Mouse (Mus musculus) urinary bladder, postnatal 14 days (tissue): Measurements from ENCODE around the gene Klf16.
"Not testable (repeated sequence)": the region's sequence is repeated elsewhere in the genome, so short reads cannot be mapped to it uniquely, and the experiment has no call there.

Experiments used
- DNase-seq: peaks from one replicate; pipeline ENCODE4 v3.0.0; 2021; ENCODE audit warnings: low spot score

The Klf16 gene

DNA sequence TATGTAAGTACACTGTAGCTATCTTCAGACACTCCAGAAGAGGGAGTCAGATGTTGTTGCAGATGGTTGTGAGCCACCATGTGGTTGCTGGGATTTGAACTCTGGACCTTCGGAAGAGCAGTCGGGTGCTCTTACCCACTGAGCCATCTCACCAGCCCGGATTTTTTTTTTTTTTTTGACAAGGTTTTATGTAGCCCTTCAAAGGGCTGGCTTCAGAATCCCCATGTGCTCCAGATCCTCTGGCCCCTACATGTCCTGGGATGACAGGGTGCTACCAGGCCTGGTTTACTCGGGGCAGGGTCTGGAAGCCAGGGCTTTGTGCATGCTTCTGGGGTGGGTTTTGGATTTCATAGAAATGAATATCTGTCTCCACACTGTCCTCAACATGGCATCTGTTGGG, 28.6 kb upstream of the Klf16 start, which contains the start of gene Gm49322:
TSS of gene Gm49322 (plus strand) at position 301 of the 400 bp plus-strand sequence.
- not testable (repeated sequence) for DNase-seq

DNA sequence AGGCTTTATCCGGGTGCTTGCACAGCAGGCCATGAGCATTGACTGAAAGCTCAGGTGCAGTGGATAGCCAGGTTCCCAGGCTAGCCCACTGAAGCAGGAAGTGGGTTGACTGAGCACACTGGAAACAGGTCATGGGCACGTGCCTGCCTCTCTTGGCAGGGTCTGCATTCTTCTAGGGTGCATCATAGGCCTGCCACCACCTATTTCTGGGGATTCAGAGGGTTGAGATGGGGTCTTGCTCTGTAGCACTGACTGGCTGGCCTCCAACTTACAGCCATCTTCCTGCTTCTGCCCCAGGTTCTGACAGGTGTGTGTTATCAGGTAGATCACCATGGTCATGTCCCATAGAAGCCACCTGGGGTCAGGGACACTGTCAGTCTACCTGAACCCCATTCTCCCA, 27.9 kb upstream of the Klf16 start:
- DNase-seq = no peak

DNA sequence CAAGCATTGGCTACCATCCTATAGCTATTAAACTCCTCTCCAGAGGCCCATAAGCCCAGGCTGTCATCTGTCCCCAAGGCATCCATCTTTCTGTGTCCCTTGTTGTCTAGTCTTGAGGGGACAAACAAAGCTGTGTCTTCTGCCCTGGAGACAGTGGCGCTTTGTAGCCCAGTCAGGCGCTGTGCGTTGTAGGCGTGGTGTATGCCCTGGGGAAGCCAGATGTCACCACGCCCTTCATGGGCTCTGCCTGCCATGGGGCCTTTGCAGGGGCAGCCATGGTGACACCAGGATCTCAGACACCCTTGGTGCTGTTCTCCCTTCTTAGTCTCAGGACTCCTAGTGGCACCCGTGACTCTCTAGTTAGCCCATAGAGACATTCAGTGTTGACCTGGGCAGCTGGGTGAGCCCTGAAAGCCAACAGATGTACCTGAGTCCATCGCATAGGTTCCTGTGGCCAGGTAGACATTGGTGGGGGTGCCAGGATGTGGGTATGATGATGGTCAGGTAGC, 26.9 kb upstream of the Klf16 start:
- no peak for DNase-seq

DNA sequence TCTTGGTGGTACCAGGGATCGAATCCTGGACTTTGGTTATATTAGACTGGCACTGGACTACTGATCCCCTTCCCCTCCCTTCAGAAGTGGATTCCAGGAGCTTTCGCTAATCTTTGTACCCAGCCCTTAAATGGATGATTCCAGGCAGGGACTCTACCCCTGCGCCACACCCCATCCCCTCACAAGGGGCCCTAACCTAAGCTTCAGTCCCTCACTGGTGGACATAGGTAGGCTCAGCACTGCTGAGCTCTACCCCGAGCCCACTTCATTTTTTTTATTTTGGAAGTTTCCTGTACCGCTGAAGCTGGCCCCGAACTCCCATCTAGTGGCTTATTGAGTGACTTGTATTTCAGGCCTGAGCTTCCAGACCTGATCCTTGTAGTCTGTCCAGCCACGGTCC, 26.2 kb upstream of the Klf16 start:
- no peak for DNase-seq

DNA sequence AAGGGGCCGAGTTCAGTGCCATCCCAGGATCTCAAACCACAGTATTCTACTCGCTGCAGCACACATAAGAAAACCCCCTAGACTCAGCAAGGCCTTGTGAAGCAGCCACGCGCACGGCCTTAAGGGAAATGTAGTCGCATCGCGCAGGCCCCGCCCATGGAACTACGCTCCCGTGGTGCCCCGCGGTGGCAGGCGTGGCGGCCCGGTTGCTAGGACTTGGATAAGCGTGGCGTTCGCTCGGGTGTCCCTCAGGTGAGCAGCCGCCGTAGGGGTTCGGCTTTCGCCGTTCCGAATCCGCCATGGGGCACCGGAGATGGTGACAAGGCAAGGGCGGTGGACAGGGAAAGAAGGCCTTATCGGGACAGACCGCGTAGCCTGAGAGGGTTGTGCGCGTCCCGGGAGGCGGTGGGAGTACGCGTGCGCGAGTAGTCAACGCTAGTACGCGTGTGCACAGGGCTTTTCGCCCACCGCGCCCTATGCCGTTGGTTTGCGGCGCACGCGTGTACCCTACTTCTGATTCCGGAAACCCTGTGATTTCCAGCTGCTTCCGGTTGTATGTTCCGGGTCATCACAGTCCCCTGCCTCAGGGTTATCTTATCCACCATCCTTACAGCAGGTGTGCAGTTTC, 25.7 kb upstream of the Klf16 start, which contains the start of the genes Scamp4 and Adat3:
TSS of gene Scamp4 (plus strand) at position 175 of the 628 bp plus-strand sequence.
TSS of gene Adat3 (plus strand) at position 183 of the 628 bp plus-strand sequence.
- DNase-seq = peak; percentile 94

DNA sequence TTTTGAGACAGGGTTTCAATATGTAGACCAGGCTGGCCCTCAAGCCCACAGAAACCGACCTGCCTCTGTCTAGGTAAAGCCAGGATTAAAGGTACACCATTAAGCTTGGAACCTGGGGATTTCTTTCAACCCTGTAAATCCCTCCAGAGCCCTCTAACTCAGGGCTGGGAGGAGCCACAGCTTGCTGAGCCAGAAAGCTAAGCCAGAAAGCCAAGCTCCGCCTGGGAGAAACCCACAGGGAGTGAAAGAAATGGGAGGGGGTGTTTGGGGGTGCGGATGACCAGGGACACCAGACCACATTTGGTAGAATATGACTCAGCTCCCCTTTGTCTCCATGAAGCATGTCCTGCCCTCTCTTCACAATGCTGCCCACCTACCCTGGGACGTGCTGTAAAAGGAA, 19.2 kb upstream of the Klf16 start:
- no peak for DNase-seq

DNA sequence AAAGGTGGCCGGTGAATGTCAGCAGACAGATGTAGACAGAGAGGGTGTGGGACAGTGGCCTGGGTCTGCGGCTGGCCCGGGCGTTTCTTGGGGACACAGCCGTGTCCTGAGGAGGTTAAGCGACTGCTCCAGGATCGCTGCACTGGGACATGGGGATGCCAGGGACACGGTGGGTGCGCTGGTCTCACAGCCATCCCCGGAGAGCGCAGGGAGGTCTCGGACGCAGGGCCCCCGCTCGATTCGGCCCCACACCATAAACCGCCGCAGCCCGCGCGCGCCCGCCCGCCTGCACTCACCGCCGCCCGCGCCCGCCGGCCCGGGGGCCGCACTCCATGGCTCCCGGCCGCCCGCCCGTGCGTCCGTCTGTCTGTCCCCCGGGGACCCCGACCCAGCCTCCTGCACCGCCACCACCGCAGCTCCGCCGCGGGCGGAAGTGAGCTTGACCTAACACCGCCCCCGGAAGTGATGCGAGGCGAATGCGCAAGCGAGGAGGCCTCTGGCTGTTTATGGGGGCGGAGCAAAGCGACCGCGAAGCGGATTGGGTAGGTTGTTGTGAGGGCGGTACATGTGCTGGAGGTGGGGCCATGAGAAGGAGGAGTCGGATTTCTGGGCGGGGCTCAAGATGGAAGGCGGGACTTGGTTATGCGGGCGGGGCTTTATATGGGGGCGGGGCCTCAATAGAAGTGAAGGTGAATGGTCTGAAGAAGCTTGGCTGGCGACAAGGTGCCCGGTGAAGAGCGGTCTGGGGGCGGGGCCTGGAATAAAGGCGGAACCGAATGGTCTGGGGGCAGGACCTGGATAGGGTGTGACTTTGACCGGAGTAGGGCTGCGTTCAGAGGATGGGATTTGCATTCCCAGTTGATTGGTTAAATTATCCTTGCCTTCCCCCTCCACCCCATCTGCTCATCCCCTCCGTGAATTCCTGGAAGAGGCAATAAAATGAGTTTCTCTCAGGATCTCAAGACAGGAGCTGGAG, 13.0 kb upstream of the Klf16 start, which contains the start of gene Abhd17a:
TSS of gene Abhd17a (minus strand) at position 463 of the 976 bp plus-strand sequence.
- peak; percentile 97 for DNase-seq

DNA sequence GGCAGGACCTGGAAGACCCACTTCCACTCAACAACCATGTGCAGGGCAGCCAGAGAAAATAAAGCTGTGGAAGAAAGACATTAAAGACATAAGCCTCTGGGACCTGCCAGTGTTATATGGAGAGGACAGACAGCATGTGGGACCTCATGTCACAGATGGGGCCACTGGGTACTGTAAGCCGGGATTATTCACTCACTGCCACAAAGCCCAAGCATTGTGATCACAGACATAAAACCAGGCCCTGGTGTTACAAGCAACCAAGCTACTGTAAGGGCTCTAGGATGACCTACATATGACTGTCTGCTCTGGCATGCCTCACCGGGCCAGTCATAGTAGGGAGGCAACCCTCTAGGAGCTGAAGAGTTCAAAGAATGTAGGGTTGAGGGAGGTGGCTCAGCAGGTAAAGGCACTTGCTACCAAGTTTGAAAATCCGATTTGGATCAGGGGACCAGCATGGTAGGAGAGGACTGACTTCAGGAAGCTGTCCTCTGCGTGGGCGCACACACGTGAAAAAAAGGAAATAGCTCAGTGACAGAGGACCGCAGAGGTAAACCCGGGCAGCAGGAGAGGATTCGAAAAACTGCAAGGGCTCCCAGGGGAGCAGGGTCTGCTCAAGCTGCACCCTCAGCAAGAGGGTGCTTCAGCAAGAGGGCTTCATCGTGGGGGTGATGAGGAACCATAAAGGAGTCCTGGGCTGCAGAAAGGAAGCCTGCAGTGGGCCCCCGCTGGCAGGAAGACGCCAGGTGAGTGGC, 12.2 kb upstream of the Klf16 start:
- no peak for DNase-seq

DNA sequence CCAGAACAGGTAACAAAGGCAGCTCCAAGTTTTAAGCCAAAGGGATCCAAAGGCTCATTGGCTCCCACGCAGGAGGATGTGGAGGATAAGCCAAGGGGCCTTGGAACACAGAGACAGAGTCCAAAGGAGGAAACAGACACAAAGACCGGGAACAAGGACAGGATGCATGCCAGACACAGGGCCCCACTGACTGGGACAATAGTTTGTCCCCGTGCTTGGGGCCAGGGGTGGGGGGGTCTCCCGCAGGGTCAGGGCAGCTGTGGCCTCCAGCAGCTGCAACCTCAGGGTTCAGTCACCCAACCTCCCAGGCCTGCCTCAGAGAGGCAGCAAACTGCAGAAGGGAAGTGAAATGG, 10.2 kb upstream of the Klf16 start:
- no peak for DNase-seq

DNA sequence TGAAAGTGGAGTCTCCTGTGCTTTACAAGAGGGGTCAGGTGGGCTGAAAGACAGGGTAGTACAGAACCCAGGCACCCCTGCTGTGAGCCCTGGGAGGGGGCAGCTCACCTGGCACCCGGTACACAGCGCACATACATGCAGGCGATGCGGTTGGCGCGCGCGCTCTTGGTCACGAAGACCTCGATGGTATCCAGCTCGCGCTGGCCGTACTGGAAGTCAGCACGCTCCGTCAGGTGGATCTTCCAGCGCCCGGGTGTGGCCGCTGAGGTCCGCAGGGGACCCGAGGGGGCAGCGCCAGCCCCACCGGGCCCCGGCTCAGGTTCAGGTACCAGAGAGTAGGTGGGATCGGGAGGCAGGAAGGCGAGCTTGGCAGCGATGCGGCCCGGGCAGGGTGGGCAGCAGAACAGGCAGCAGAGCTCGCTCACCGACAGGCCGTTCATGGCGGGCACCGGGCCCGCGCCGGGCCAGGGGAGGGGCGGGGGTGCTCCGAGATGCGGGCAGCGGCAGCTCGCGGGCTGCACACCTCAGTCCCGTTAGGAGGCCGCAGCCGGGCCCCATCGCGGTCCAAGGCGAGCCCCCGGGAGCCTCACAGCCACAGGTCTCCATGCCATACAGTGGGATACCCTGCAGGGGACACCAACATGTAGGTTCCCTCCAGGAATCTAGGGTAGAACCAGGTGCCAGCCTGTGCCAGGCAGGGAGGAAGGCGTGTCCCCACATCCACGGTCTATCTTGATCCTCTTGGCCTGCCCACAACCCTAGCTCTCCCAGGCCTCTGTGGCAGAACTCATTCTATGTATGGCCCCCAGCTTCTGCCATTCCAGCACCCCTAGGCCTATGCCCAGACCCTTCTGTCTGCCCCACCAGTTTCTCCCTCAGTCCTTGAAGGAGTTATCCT, 9.5 kb upstream of the Klf16 start:
- DNase-seq = no peak

DNA sequence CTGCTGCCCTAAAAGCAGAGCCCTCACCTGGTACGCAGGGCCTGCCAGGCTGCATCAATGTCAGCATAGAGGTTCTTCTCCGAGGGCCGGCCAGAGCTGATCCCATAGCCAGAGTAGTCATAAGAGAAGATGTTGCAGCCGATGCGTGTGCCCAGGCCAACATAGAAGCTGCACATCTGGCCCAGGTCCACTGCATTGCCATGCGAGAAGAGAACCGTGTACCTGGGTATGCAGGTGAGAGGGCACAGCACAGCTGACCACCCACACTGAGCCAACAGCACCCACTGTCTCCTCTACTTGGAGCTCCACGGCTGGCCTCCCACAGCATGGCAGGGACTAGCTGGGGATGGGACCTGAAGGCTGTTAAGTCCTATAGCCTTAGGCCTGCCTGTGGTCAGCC, 8.5 kb upstream of the Klf16 start:
- DNase-seq = no peak

DNA sequence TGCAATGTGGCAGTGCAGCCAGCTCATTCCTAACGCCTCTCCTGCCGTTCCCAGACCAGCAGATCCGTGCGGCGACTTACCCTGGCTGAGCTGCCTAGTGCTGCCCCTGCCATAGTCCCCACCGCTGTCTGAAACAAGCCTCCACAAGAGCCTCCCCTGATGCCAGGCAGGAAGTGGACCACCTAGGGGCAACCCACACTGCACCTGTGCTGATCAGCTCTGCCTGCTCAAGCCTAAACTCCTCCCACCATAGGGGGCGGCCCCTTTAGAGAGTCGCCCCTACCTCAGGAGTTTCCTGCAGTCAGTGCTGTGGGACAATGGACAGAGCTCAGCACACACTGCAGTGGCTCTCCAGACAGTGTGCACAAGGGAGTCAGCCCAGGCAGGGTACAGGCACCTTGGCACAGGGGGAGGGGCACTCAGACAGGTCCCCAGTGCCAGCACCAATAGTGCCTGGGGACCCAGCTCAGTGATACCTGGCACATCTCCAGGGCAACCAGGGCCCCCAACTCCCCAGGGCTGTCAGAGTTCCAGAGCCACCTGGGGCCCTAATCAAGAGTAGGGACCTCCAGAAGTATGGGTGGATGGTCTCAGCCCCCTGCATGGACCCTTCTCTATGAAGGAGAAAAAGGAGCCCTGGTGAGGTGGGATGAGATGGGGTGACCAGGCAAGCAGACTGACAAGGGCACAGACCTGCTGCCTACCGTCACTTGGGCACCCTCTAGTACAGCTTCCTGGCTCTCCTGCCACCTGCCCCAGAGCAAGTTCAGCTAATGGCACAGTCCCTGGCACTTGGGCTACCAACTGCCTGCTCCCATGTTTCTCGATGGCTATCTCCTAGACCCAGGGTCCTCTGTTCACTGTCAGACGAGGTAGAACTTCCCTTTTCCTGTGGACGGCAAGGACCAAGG, 7.8 kb upstream of the Klf16 start:
- no peak for DNase-seq

DNA sequence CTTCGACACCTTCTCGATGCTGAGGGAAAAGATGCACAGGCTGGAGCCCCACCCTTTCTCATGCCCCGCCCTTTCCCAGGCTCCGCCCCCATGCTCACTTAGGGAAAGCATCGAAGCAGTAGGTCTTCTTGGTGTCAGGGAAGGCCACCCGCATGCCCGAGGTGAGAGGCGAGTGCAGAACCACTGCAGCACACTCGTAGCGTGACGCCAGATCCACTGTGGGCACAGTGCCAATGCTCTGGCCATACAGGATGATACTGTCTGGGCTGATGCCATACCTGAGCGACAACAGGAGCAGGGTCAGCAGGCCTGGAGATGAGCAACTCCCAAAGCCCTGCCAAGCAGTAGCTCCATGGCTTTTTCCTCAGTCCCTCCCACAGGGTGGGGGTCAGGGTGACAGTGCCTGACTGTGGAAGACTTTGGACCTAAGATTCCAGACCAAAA, 6.9 kb upstream of the Klf16 start:
- DNase-seq = no peak

DNA sequence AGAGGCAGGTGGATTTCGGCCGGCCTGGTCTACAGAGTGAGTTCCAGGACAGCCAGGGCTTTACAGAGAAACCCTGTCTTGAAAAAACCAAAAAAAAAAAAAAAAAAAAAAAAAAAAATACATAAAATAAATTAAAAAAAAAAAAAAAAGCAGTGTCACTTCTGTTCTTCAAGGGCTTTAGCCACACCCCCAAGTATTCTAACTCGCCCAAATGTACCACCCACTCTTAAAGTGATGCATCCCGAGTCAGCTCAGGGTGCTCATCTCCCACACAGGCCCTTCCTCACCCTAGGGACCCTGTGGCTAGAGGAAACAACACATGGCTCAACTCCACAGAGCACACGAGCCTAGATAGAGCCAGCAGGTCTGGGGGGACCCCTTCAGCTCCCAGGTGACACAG, 5.9 kb upstream of the Klf16 start:
- no peak for DNase-seq

DNA sequence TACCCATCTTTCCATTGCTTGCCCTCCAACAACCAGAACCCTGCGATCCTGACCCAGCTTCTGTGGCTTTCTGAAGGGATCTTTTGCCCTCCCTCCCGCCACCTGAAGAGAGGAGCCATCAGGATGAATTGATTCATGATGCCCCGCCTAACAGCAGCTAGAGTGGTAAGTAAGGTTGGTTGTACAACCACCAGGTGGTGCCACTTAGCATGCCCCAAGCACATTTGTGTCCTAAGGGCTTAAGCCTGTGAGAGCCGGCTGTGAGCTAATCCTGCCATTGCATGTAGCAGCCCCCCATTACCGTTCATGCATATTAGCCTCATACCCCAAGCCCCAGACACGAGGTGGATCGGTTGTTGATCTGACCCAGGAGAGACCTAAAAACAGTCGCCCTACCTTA, 1.8 kb upstream of the Klf16 start:
- DNase-seq = peak; percentile 67

DNA sequence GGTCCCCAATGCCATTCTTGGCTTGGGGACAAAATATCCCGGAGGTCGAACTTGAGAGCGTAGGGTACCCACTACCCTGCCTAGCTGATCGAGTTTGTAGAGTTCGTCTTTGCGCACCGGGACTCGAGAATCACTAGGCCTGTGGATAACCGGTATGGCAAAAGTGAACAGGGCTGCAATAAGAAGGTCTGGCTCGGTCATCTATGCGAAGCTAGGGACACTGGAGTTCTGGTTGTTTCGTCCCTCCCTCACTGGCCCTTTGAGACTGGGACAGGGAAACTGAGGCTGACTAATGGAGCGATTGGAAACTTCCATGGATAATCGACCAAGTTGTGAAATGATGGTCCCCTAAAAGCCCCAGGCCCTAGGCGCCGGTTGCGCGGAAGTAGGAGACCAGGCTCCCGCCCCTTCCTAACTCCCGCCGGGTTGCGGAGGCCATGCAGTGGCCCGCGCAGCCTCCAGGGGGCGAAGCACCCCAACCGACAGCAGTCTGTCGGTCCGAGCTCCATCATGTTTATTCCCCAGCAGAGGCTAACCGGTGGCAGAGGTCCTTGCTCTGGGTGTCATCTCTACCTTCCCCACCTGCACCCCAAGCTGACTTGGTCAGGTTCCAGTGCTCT, 1.1 kb upstream of the Klf16 start:
- peak; percentile 87 for DNase-seq

DNA sequence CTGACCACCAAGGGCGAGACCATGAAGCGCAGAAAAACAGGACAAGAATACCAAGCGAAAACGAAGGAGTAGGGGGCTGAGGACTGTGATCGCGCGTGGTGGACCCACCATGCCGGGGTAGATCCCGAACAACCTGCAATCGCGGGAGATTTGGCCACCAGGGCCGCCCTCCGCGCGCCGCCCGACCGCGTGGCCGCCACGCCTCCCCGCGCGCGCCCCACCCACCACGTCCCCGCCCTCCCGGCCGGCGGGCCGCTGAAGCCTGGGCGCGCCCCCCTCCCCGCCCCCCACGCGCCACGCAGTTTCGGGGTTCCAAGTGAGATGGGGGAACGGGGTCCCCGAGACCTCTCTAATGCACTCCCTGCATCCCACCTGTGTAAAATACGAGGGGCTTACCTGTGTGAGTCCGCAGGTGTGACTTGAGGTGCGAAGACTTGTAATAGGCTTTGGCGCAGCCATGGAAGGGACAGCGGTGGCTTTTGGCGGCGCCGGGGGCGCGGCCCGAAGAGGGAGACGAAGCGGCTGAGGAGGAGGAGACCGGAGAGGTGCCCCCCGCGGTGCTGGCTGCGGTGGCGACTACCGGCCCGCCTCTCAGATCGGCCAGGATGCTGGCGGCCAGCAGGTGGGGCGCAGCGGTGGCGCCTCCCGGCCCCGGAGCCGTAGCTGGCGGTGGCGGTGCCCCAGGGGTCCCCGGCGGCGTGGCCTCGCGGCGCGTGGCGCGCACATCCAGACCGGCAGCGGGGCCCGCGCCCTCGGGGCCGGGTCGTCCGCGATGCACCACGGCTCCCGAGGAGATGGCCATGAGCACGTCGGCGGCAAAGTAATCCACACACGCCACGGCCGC, 548 bp downstream of the Klf16 start:
- DNase-seq = peak; percentile 65

DNA sequence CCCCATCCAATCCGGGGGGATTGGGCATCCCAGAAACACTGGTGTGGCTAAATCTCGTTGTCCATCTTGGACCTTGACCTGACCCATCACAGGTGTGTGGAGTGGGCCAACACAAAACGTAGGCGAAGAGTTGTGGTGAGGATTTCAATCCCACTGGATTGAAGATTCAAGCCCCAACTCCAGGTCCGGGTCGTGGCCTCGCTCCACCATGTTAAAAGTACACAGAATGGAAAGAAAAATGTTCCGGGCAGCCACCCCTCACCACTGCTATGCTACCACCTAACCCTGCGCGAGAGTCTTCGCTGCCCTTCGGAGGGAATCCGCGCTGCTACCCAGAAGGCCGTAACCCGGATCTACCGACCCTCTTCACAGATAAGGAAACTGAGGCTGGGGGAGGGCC, 1.2 kb downstream of the Klf16 start:
- no peak for DNase-seq

DNA sequence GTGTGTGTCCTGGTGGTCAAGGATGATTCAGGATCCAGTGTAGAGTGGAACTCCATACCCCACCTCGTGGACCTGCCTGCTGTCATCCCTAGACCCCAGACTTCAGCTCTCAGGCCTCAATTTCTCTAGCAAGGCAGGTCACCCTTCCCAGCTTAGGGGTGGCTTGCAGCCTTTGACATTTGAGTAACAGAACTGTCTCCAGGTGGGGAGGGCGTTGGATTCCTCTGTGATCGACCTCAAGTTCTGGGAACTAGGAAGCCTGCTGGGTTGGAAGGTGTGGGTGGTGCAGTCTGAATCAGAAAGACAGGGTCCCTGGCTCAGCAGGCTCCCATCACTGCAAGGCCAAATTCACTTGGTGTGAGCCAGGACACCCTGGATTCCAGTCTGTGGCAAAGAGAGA, 2.2 kb downstream of the Klf16 start:
- DNase-seq = no peak
